Mouse (Mus musculus) stomach, postnatal 0 days (tissue): ENCODE data around the gene Tcf20.

Experiments used
- CTCF ChIP-seq: IDR thresholded peaks from 2 replicates; pipeline ENCODE4 v1.5.1; 2016; ENCODE audit warnings: antibody characterized with exemption, low read depth, mild to moderate bottlenecking, moderate library complexity
- EP300 ChIP-seq: optimal IDR thresholded peaks from 2 replicates; pipeline ENCODE3; 2016; ENCODE audit warnings: antibody characterized with exemption

DNA sequence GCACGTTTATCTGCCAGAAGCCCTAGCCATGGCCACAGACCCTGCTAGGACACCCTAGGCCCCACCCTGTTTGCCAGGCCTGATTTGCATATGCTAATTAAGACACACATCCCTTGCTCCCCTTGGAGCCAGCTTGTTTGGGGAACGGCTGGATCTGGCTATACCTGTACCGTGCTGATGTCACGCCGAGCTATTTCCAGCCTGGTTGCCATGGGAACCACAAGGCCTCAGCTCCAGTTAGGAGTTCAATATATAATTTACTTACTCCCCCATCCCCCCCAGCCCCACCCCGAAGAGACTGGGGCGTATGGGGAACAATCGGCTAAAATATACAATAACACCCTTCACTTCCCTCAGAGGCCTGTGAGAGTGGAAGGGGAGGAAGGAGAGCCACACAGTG, 45.9 kb downstream of the Tcf20 start:
- TF ChIP-seq EP300 (no peak), CTCF (no peak)
